Mouse (Mus musculus) E14TG2a.4 (cell line): ENCODE results near the gene Sft2d1.

ENCODE experiments used
- CTCF ChIP-seq: conservative IDR thresholded peaks from 2 replicates; pipeline ENCODE4 v1.5.1; 2014; ENCODE audit warnings: low read length
- NANOG ChIP-seq: IDR thresholded peaks from 2 replicates; pipeline ENCODE4 v1.6.1; 2014; ENCODE audit warnings: borderline replicate concordance, low read length, mixed read lengths
- POU5F1 ChIP-seq: IDR thresholded peaks from 2 replicates; pipeline ENCODE4 v1.6.1; 2014; ENCODE audit warnings: low read length, borderline replicate concordance

GRCm38 (mm10) chr17:8289993-8290679, 20.8 kb upstream of the Sft2d1 start:
- TF ChIP-seq CTCF (no peak), POU5F1 (no peak), NANOG (no peak)
